Mouse (Mus musculus): ENCODE data around the gene Angpt4. TPM values are rescaled to one million over a fixed set of nuclear protein-coding genes. Genes with fewer than 3 reads are reported as not detected.

The Angpt4 gene
- polyA plus RNA-seq, 1 experiment from 2014 or later, result 1.1 TPM

- no peak for DNase-seq (ENCODE audit: low spot score)
- Histone ChIP-seq H3K27ac (no peak overlapping the region), H3K36me3 (no peaks in the 10 kb centered on the region), H3K4me1 (peaks cover 25% of the 10 kb centered on the region), H3K27me3 (ENCODE audit: insufficient read depth, poor library complexity, severe bottlenecking) (0 out of 2 replicates have a peak, but pooled peaks cover 2% of the 10 kb centered on the region), H3K9me3 (no peaks in the 10 kb centered on the region), H3K4me3 (no peak overlapping the region)
- 44% methylated on average over 9 of the region's 9 CpGs for WGBS
Measured at GRCm38 (mm10) chr2:151919140-151919539, 8.1 kb downstream of the Angpt4 start.

- peaks cover 31% of the 10 kb centered on the region for H3K4me1 ChIP-seq
- no peaks in the 10 kb centered on the region for H3K36me3 ChIP-seq
- DNase-seq (ENCODE audit: low spot score), result no peak
- 0 out of 2 replicates have a peak, but pooled peaks cover 6% of the 10 kb centered on the region for H3K27me3 ChIP-seq (ENCODE audit: insufficient read depth, poor library complexity, severe bottlenecking)
- 67% methylated on average over 8 of the region's 8 CpGs for WGBS
- no peak overlapping the region for H3K27ac ChIP-seq
- no peaks in the 10 kb centered on the region for H3K9me3 ChIP-seq
- no peak overlapping the region for H3K4me3 ChIP-seq
Measured at GRCm38 (mm10) chr2:151921068-151921467, 10.1 kb downstream of the Angpt4 start.

DNA sequence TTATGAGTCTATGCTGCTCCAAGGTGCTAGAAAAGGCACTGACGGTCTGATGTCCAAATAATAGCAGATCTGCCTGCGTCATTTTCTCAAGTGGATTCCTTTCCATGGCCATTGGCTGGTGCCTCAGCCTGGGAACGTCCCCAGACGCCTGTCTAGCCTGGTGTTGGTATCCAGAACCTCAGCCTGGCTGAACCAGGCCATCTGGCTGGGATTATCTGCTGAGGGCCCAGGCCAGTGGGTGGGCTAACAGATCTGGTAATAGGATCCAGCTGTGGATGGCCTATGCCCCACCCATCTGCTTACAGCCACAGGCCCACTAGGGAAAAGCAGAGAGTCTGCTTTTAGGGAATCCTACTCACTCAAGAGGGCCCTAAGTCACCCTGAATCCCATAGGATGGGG lies 10.6 kb downstream of the Angpt4 start:
- Histone ChIP-seq H3K36me3 (no peaks in the 10 kb centered on the region), H3K4me3 (no peak overlapping the region), H3K27ac (0 out of 2 replicates have a peak overlapping the region, but pooled peaks have one; percentile 7), H3K9me3 (no peaks in the 10 kb centered on the region), H3K27me3 (ENCODE audit: insufficient read depth, poor library complexity, severe bottlenecking) (0 out of 2 replicates have a peak, but pooled peaks cover 6% of the 10 kb centered on the region), H3K4me1 (peaks cover 31% of the 10 kb centered on the region)
- WGBS, result 40% methylated on average over 4 of the region's 4 CpGs
- DNase-seq (ENCODE audit: low spot score), result no peak

- peaks cover 29% of the 10 kb centered on the region for H3K4me1 ChIP-seq
- H3K27ac ChIP-seq, result no peak overlapping the region
- H3K9me3 ChIP-seq, result no peaks in the 10 kb centered on the region
- H3K4me3 ChIP-seq, result no peak overlapping the region
- WGBS, result 85% methylated on average over 7 of the region's 7 CpGs
- no peaks in the 10 kb centered on the region for H3K36me3 ChIP-seq
- H3K27me3 ChIP-seq (ENCODE audit: insufficient read depth, poor library complexity, severe bottlenecking), result 0 out of 2 replicates have a peak, but pooled peaks cover 7% of the 10 kb centered on the region
- DNase-seq (ENCODE audit: low spot score), result no peak
Measured at GRCm38 (mm10) chr2:151924276-151924675, 13.3 kb downstream of the Angpt4 start.

DNA sequence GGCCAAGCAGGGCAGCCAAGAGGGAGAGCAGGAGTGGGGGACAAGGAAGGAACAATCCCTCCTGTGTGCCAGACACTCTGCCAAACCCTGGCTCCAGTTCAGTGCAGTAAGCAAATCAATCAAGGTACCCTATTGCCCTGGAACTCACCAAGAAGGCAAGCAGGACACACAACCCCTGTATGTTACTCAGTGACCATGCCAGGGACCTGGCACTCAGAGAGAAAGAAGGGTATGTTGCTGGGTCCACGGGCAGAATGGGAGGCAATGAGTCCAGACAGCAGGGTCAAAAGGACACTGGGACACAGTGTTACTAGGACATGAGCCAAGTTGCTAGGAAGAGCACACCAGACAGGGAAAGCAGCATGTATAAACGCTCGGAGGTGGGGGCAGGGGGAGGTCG lies 14.7 kb downstream of the Angpt4 start:
- H3K9me3 ChIP-seq, result no peaks in the 10 kb centered on the region
- peaks cover 23% of the 10 kb centered on the region for H3K4me1 ChIP-seq
- H3K4me3 ChIP-seq, result no peak overlapping the region
- H3K27ac ChIP-seq, result 0 out of 2 replicates have a peak overlapping the region, but pooled peaks have one; percentile 42
- no peaks in the 10 kb centered on the region for H3K36me3 ChIP-seq
- WGBS, result 59% methylated on average over 4 of the region's 4 CpGs
- H3K27me3 ChIP-seq (ENCODE audit: insufficient read depth, poor library complexity, severe bottlenecking), result peaks cover 14% of the 10 kb centered on the region; the same call in 1 of the 2 replicates
- no peak for DNase-seq (ENCODE audit: low spot score)

DNA sequence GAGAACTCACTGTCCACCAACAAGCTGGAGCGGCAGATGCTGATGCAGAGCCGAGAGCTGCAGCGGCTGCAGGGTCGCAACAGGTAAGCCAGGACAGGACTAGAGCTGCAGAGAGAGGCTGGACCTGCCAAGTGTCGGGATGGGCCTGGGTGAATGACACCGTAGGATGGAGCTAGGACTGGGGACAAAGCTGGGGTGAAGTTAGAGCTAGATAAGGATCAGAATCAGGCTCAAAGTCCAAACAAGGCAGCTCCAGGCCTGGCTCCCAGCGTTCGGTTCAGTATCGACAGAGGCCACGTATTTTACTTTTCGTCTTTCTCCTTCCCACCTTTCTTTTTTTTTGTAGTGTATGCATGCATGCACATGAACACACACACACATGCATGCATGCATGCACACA lies 16.1 kb downstream of the Angpt4 start:
- DNase-seq (ENCODE audit: low spot score), result no peak
- 85% methylated on average over 11 of the region's 11 CpGs for WGBS
- Histone ChIP-seq H3K4me3 (no peak overlapping the region), H3K27me3 (ENCODE audit: insufficient read depth, poor library complexity, severe bottlenecking) (peaks cover 18% of the 10 kb centered on the region; the same call in 1 of the 2 replicates), H3K27ac (no peak overlapping the region), H3K36me3 (no peaks in the 10 kb centered on the region), H3K4me1 (peaks cover 18% of the 10 kb centered on the region), H3K9me3 (no peaks in the 10 kb centered on the region)

DNA sequence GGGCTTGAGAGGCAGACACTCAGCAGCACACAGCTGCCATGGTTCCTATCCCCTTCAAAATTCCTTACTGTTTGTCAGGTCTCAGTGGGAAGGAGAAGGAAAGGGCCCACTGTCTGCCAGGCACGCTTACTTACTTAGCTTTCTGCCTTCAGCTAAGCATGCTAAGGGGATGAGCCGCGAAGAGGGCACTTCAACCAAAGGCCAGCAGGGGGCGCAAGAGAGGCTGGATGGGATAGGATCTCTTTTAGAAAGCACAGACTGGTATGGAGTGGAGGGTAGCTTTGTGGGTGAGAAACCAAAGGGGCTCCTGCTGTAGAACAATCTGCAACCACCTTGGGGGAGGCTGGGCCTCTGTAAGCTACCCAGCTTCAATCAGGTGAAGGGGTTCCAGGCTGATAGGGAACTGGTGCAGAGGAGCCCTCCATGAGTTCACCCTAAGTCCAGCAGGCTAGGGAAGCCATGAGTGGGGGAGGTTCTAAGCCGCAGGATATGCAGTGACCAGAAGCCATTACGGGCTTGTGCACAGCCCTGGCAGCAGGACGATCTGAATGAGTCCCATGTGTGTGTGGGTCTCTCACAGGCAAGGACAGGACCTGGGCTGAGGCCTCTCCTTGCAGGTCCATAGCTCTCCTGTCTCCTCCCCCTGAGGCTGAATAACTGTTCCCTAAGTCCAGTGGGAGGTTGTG lies 19.5 kb downstream of the Angpt4 start:
- no peaks in the 10 kb centered on the region for H3K9me3 ChIP-seq
- DNase-seq (ENCODE audit: low spot score), result no peak
- no peak overlapping the region for H3K4me3 ChIP-seq
- WGBS, result 36% methylated on average over 7 of the region's 7 CpGs
- no peaks in the 10 kb centered on the region for H3K36me3 ChIP-seq
- peaks cover 13% of the 10 kb centered on the region for H3K4me1 ChIP-seq
- H3K27ac ChIP-seq, result no peak overlapping the region
- H3K27me3 ChIP-seq (ENCODE audit: insufficient read depth, poor library complexity, severe bottlenecking), result peaks cover 17% of the 10 kb centered on the region

DNA sequence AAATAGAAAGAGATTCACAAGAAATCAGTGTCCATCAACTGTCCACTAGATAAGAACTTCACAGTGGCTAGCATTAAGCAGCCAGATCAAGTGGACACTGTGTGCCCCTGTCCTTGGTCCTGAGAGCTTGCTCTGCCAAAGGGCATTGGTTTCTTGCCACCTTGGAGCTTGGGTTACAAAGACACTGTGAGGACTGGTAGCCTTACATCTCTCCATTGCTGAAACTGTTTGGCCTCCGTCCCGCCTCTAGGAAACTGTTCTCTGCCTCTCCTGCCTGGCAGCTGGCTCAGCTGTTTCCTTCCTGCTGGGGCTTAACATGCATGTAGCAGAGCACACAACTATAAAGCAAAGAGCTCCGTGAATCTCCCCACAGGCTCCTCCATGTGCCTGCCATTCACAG lies 26.9 kb downstream of the Angpt4 start:
- 65% methylated on average over 3 of the region's 3 CpGs for WGBS
- Histone ChIP-seq H3K4me3 (no peak overlapping the region), H3K27ac (no peak overlapping the region), H3K9me3 (no peaks in the 10 kb centered on the region), H3K27me3 (ENCODE audit: insufficient read depth, poor library complexity, severe bottlenecking) (peaks cover 25% of the 10 kb centered on the region), H3K4me1 (peaks cover 4% of the 10 kb centered on the region; the same call in 1 of the 2 replicates), H3K36me3 (no peaks in the 10 kb centered on the region)
- no peak for DNase-seq (ENCODE audit: low spot score)

DNA sequence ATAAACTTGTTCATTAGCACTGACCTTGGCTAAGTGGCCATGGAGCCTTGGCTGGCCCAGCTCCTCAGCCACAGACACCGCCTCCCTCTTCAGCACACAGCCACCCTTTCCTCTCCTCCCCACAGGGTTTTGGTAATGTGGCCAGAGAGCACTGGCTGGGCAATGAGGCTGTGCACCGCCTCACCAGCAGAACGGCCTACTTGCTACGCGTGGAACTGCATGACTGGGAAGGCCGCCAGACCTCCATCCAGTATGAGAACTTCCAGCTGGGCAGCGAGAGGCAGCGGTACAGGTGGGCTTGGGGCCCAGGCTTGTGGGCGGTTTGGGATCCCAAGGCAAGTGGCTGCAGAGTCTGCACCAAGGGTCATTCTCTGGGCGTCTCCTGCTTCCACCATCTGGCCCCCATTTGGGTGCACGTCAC lies 27.8 kb downstream of the Angpt4 start:
- H3K27me3 ChIP-seq (ENCODE audit: insufficient read depth, poor library complexity, severe bottlenecking), result peaks cover 34% of the 10 kb centered on the region
- no peak overlapping the region for H3K4me3 ChIP-seq
- H3K9me3 ChIP-seq, result no peaks in the 10 kb centered on the region
- no peak for DNase-seq (ENCODE audit: low spot score)
- 70% methylated on average over 11 of the region's 11 CpGs for WGBS
- H3K27ac ChIP-seq, result no peak overlapping the region
- peaks cover 4% of the 10 kb centered on the region; the same call in 1 of the 2 replicates for H3K4me1 ChIP-seq
- no peaks in the 10 kb centered on the region for H3K36me3 ChIP-seq

- no peaks in the 10 kb centered on the region for H3K36me3 ChIP-seq
- peaks cover 4% of the 10 kb centered on the region; the same call in 1 of the 2 replicates for H3K4me1 ChIP-seq
- no peak overlapping the region for H3K27ac ChIP-seq
- DNase-seq (ENCODE audit: low spot score), result no peak
- no peak overlapping the region for H3K4me3 ChIP-seq
- H3K9me3 ChIP-seq, result no peaks in the 10 kb centered on the region
- WGBS, result 75% methylated on average over 5 of the region's 5 CpGs
- H3K27me3 ChIP-seq (ENCODE audit: insufficient read depth, poor library complexity, severe bottlenecking), result peaks cover 42% of the 10 kb centered on the region
Measured at GRCm38 (mm10) chr2:151939651-151940420, 28.8 kb downstream of the Angpt4 start.

GRCm38 (mm10) chr2:151941269-151941668 lies 30.3 kb downstream of the Angpt4 start:
- Histone ChIP-seq H3K4me1 (peaks cover 3% of the 10 kb centered on the region; the same call in 1 of the 2 replicates), H3K4me3 (no peak overlapping the region), H3K27me3 (ENCODE audit: insufficient read depth, poor library complexity, severe bottlenecking) (peaks cover 38% of the 10 kb centered on the region), H3K36me3 (no peaks in the 10 kb centered on the region), H3K27ac (no peak overlapping the region), H3K9me3 (no peaks in the 10 kb centered on the region)
- DNase-seq (ENCODE audit: low spot score), result no peak
- WGBS, result 35% methylated on average over 2 of the region's 2 CpGs

GRCm38 (mm10) chr2:151944106-151944505 lies 33.1 kb downstream of the Angpt4 start:
- DNase-seq (ENCODE audit: low spot score), result no peak
- Histone ChIP-seq H3K27ac (no peak overlapping the region), H3K36me3 (no peaks in the 10 kb centered on the region), H3K4me3 (no peak overlapping the region), H3K4me1 (no peaks in the 10 kb centered on the region), H3K9me3 (no peaks in the 10 kb centered on the region), H3K27me3 (ENCODE audit: insufficient read depth, poor library complexity, severe bottlenecking) (peaks cover 53% of the 10 kb centered on the region)
- WGBS, result 45% methylated on average over 2 of the region's 2 CpGs

GRCm38 (mm10) chr2:151947617-151948016 lies 36.6 kb downstream of the Angpt4 start:
- Histone ChIP-seq H3K36me3 (no peaks in the 10 kb centered on the region), H3K4me3 (no peak overlapping the region), H3K27me3 (ENCODE audit: insufficient read depth, poor library complexity, severe bottlenecking) (peaks cover 40% of the 10 kb centered on the region), H3K9me3 (no peaks in the 10 kb centered on the region), H3K27ac (no peak overlapping the region), H3K4me1 (no peaks in the 10 kb centered on the region)
- WGBS, result 95% methylated on average over 2 of the region's 2 CpGs
- no peak for DNase-seq (ENCODE audit: low spot score)
